In genomic region chr14:120394216-120394615, GRCm38 (mm10) we compare ENCODE assay signal across 19 mouse cellular contexts.
"Had no signal": no experiment of that assay in that cellular context is flagged by ENCODE, and none has a peak within 500 bp of the region (broad histone marks: within the 10 kb centered on the region; RNA-seq: fewer than 3 reads in every experiment).

No protein-coding gene starts in this region.

- H3K27ac ChIP-seq: limb, embryonic 10.5 days; limb, embryonic 13.5 days; liver, embryonic 12.5 days; liver, embryonic 15.5 days; lung, embryonic 15.5 days; midbrain, embryonic 10.5 days; midbrain, embryonic 13.5 days; neural tube, embryonic 13.5 days had no signal

- H3K27me3 ChIP-seq: limb, embryonic 13.5 days; liver, embryonic 12.5 days; liver, embryonic 15.5 days; lung, embryonic 15.5 days; megakaryocyte, embryonic 14.5 days; midbrain, embryonic 13.5 days; neural tube, embryonic 13.5 days had no signal

- H3K9ac ChIP-seq: limb, embryonic 13.5 days; liver, embryonic 12.5 days; liver, embryonic 15.5 days; lung, embryonic 15.5 days; midbrain, embryonic 13.5 days; neural tube, embryonic 13.5 days had no signal

- ATAC-seq: liver, embryonic 12.5 days; midbrain, embryonic 13.5 days; midbrain, embryonic 16.5 days had no signal

- H3K4me1 ChIP-seq: liver, embryonic 15.5 days had no signal

- H3K9me3 ChIP-seq: limb, embryonic 10.5 days; limb, embryonic 13.5 days; liver, embryonic 15.5 days; lung, embryonic 15.5 days; midbrain, embryonic 10.5 days; midbrain, embryonic 13.5 days; neural tube, embryonic 13.5 days had no signal

- DNase-seq: kidney, postnatal 14 days; kidney, postnatal 4 days; liver; lung, adult 18-20 months; lung, postnatal 10 days; lung, postnatal 36 days; thymus, adult 18-20 months; thymus, postnatal 36 days had no signal

- H3K4me2 ChIP-seq: limb, embryonic 13.5 days; liver, embryonic 12.5 days; liver, embryonic 15.5 days; lung, embryonic 15.5 days; midbrain, embryonic 13.5 days; neural tube, embryonic 13.5 days had no signal

- H3K4me3 ChIP-seq: limb, embryonic 10.5 days; limb, embryonic 13.5 days; liver, embryonic 12.5 days; liver, embryonic 15.5 days; lung, embryonic 15.5 days; megakaryocyte, embryonic 14.5 days; midbrain, embryonic 10.5 days; midbrain, embryonic 13.5 days; myocyte; neural tube, embryonic 13.5 days had no signal
